Mouse (Mus musculus) left cerebral cortex, adult 9 months (tissue): ENCODE measurements around the gene Atp8a1.
A peak's percentile ranks its signal among the peaks of the same experiment; 100 is the strongest.
"Not testable (repeated sequence)": the region's sequence is repeated elsewhere in the genome, so short reads cannot be mapped to it uniquely, and the experiment has no call there.

Source experiments
- DNase-seq, 2 experiments: peaks; one replicate each; pipeline ENCODE4 v3.0.0; 2022; ENCODE audit warnings: low spot score in 2 of 2

The Atp8a1 gene

DNA sequence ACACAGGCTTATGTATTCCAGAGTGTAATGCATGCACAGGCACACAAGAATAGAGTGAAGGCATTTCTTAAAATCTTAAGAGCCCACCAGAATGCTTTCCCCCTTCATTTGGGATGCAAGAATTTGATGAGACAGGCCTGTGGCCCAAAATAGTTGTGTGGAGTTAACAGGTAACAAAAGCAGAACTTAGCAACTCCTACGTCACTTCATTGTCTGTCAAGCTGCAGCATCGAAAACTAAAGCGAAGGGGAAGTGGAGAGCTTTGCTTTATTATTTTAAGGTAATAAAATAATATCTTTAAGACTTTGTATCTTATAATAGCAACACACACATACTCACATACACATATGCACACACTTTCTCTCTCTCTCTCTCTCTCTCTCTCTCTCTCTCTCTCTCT lies 20.3 kb downstream of the Atp8a1 start:
- DNase-seq, result no peak

DNA sequence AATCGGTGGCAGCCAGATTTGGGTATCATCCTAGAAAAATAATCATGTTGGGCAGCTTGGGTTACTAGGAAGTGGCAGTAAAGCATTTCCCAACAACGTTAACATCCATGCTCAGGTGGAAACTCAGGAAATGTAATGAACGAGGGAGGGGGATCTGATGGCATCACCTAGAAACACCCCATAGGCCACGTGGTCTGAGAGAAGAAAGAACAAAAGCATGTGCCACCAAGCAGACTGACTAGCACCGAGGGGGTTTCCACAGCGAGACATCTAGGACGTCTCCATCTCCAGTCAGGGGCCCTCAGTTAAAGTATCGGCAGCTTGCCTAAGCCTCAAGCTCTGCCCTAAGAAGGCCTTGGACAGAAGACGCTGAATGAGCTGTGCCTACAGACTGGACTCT lies 21.0 kb downstream of the Atp8a1 start:
- DNase-seq, result no peak

DNA sequence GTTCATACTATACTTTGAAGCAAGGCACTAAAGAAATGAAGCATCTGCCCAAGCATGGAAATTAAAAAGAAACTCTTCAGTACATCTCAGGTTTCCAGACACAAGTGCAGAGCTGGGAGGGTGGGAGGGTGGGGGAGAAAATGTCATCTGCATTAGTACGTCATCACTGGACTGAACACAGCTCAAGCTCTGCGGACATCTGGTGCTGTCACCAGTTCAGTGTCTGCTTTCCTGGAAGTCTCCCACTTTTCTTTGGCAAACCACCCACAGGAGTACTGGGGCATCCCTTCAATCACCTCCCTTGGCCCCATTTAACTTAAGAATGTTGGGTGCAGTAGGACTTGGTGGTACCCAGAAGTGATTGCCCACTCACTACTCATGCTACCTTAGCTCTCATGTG lies 22.6 kb downstream of the Atp8a1 start:
- DNase-seq, result no peak

DNA sequence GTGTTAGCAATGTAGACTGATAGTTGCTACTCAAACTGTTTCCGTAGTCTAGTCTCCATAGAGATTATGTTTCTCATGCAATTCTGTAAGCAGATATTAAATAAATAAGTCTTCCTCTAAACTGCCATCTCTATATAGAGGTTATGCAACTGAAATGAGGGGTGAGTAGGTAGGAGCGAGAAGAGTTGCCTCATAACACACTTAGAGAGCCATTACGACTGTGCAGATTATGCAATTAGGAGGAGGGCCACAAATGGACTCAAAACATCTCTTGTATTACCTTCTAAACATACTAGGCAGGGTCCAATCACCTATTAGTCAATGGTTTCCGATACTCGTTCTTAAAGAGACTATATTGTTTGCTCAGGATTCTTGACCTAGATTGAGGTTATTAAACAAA lies 23.5 kb downstream of the Atp8a1 start:
- no peak for DNase-seq

DNA sequence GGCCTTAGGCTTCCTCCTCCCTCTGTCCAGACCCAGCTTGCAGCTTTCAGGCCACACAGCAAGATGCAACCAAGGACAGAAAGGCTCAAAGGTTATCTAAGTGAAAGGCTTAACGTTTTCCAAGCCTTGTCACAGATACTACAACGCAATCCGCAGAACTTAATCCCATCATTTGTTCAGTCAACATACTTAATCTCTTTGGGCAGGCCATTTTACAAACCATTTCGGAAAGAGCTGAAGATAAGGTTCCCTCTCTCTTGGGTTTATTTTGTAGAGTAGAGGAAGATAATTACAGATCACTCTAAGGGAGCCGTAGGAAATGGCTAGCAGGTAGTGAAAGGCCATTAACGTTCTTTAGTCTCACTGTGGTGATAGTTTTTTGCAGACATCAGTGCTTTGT lies 24.6 kb downstream of the Atp8a1 start:
- DNase-seq, result no peak

DNA sequence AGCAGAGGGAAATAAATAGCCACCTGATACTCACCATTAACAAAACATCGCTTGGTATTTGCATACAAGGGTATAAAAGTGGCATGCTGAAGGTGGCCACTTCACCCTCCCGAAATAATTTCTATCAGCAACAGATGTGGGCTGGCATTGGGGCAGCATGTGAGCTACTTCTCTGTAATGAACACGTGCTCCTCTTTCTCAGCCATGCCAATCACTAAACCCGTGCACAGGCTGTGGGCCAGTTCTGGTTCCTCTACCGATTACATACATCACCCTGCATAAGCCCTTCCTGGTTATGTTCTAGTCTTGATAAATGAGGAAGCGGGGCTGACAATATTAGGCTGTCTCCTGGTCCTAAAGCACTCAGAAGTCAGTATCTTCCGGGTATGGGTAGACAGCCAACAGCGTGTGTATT lies 25.2 kb downstream of the Atp8a1 start:
- no peak for DNase-seq

DNA sequence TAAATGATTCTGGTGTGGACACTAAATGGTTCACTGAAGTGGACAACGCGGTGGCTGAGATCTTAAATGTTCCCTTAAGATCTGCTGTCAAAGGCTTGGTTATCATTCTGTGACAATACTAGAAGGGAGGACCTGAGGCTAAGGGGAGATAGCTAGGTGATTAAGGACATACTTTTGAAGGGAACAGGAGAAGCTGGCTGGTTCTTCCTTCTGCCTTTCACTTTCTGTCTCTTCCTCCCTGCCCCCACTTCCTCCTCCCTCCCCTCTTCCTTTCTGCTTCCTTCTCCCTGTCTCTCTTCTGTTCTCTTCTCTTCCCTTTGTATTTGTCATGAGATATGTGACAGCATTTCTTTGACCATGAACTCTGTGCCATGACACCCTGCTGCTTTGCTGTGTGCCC lies 26.0 kb downstream of the Atp8a1 start:
- DNase-seq, result no peak

DNA sequence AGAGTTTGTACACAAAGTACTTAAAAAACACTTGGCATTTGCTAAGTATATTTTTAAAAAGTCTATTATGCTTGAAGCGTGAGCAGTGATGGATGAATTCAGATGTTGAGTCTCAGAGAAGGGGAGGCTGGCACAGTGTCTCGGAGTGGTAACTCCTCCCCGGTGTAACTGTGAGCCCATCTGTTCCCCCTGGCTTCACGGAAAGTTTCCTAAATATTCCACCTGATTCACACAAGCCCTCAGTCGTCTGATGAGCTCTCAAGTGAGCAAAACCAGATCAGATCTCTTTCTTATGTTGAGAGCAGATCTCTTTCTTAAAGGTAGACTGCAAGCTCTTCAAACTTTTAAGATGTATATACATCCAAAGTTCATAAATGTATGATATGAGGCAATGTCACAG lies 27.8 kb downstream of the Atp8a1 start:
- DNase-seq, result peak in 1 of 2 experiments; percentile 59

DNA sequence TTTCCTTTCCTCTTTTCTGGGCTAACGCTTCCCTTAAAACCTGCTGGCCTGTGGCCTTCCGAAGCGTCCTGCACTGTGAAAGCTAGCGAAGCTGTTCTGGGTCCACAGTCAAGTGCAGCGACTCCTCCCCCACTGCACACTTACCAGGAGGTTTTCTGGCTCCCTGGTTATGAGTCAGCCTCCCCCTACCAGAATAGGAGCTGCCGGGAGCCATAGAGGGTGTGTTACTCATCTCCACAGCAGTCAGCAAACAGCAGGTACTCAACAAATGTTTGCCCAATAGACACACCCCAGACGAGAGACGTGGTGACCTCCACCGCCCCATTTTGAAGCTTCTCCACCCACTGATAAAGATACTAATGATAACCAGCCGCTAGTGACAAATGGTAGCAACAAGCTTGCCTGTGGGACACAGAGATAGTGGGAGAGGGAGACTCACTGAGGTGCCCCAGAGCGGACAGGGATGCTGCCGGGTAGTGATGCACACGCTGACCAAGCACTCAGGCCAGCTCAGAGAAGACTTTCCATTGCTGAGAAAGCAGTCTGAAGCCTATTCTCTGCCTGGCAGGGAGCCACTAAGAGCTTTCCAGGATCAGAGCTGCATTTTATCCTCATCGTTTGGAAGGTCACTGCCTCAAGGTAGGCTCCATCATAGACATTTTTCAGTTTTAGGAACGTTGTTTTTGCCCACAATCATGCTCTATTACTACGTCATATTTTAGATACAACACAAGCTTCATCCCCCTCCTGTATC lies 31.5 kb downstream of the Atp8a1 start:
- no peak for DNase-seq

DNA sequence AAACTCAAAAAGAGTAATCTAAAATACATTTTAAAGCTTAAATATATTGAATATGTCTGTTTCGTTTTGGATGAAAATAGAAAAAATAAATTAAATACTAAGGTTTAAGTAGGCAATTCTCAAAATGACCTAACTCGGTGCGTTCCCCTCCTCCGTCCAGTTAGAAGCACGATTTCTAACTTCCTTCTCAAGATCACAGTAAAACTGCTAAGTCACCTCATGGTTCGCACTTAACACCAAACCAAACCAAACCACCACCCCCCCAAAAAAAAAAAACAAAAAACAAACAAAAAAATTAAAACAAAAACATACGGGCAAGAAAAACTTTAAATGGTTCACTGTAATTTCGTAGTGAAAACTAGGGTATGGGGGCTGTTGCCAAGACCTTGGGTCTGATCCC lies 32.2 kb downstream of the Atp8a1 start:
- DNase-seq, result not testable (repeated sequence)

DNA sequence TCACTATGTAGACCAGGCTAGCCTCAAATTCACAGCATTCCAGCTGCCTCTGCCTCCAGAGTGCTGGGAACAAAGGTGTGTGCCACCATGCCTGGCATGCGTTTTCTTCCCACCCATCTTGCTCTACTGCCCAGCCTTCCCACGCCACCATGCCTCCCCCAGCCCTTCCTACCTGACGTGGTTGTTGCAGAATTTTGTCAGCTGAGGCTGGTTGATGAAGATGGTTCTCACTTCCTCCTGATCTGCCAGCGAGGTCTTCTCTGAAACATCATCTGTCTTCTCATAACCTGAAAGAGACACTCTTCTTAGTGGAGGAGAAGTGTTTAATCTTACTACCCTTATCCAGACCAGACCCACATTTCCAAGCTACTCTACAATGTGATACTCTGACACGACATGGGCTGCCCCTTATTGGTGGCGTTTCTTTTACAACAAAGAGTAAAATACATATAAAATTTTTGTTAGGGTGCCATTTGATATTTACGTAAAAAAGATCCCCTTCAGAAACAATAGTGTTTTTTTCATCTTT lies 32.7 kb downstream of the Atp8a1 start:
- no peak for DNase-seq

DNA sequence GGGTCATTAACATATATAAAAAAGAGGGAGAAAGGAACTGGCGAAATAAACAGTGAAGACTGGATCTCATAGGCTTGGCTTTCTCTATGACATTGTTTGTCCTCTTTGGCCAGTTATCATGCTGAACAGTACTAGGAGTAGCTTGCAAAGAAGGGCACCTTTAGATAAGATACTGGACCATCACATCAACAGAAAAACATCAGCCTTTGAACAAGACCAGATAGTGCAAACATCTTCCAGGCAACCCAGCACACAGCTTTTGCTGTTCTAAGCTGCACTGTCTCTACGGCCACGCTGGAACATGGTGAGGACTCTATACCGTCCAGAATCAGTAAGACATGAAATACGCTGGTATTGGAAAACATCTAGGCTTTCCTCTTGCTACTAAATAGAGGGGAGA lies 33.9 kb downstream of the Atp8a1 start:
- no peak for DNase-seq

DNA sequence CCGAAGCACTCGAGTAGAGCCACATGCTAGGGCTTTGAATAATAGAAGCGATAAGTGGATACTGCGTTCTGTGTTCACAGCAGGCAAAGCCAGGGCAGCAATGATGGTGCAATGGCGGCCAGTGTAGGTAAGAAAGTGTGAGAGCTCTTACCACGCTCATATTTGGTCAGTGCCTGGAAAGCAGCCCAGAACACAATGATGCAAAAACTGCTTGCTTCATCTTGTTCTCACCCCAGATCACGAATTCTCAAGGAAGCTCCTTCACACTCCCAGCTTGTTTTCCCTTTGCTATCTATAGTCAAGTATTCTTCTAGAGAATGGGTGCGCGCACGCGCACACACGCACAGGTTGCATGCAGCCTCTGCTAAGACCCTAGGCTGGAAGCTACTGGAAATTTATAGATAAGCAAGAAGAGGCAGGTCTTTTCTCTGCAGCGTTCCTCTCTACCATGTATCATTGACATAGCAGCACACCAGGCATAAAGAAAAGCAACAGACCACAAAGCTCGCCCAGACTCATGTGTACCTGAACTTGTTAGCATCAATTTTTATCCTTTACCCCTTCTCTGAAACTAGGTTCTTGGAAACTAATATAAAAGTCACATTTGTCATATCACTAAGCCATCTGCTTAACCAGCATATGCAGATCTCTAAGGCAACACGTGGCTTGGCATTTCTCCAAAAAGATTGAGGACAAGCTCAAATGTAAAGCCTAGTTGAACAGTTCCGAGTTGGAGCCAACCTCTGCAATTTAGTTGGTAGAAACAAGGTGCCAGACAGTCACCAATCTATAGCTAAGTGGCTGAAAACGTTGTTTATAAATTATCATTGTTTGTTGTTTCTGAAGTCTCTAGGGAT lies 44.8 kb downstream of the Atp8a1 start:
- peak; percentile 55 to 75 for DNase-seq

DNA sequence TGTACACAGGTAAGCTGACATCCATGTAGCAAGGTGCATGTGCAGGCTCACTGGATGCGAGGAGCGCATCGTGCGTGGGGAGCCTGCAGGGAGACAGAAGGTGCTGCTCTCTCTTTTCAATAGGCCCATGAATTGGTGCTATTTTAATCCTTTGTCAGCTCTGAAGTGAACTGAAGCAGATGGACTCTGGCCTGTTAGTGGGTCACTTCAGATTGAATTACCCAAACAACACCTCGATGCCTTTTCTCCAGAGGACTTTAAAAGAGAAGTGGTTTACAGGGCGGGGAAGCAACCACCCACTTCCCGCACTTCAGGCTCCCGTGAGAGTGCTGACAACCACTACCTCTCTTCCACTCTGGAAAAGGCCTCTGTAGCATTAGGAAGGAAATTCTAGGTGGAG lies 46.4 kb downstream of the Atp8a1 start:
- no peak for DNase-seq

DNA sequence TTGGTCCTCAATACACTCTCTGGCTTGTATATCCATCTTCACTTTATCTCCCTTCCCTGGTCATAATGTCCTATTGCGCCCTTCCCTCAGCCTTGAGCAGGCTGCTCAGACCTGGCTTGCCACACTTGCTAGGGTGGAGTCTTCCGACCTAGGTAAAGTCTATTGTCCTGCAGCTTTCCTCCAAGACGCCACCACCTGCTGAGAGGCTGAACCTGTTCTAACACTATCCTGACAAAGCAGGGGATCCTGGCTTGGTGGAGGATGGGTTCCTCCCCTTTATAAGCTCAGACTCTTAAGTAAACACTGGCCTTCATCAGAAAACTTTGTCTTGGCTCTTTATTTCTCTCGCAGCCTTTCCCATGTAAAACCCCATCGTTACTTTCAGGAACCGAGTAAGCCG lies 47.4 kb downstream of the Atp8a1 start:
- no peak for DNase-seq

DNA sequence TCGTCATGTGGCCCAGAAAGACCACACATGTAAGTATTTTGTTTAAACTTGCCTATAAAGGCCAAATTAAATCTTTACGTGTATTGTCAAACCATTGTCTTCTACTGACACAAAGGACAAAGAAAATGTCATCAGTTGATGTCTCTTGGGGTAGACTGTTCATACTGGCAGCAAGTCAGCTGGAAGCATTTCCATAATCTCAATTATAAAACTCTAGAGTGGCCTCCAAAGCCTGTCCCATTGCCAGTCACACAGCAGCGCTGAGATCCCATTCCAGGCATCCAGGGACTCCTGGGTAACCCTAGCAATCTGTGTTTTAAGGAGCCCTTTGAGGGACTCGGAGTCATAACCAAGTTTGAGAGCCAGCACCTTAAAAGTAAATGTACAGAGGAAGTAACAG lies 48.9 kb downstream of the Atp8a1 start:
- no peak for DNase-seq

DNA sequence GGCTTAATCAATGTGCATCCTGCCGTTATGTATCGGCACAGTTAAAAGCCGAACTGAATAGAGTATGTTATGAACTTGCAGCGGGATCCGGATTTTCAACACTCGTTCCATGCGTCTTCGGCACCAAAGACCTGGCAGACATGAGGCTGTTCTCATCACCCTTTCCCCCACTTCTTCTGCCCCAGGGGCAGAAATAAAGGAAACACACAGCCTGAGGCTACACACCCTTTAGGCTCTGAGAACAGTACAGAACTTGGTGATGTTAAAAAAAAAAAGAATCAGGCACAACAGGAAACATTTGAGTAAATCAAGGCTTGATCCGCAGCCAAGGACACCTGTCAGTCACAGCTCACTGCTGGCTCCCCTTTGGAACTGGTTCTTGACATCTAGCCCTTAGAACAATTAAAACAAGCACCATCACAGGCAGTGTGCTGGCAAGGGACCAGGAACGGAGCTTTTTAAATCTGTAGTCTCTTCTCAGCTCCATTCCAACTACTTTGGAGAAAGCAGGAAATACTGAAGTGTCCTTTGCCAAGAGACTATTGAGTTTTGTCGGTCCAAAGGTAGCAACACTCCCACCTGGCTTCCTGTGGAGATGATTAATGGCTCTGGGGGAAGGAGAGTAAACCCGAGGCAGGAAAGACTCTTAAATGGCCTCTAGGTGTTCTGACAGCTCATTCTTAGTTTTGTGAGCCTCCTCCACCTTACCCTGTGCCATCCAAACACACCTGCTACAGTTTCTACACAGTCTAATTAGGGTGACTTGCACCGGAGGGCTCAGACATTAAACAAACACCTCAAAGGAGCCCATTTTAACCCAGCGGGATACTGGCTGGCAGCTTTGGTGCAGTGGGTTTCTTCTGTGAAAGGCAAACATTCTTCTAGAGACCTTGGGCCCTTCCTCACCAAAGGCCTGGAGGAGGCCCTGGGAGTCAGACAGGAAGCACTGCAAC lies 50.0 kb downstream of the Atp8a1 start:
- no peak for DNase-seq

DNA sequence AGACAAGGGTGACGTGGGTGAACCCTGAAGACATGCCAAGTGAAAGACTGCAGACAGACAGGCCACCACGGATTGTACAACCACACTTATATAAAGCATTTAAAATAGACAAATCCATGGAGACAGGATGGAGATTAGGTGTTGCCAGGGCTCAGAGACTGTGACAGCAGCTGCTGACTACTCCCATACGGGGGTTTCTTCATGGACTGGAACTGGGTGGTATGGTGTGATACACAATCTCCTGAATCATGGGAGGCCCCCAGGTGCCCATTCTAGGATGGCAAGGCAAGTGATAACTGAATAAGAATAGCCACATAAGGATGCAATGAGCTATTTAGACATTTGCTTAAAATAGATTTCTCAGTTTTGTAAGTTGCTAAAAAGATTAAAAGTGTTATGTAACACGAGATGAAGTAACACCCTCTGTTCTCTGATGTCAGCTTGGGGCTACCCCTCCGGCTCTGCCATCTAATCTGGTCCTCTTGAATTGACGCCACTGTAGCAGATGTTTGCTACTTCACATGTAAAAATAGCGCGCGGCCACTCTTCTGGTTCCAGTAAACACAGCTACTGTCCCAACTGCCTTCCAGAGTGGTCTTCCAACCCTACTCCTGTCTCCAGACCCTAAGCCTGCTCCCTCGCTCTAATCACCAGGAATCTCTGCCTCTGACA lies 53.0 kb downstream of the Atp8a1 start:
- peak in 1 of 2 experiments; percentile 61 for DNase-seq

DNA sequence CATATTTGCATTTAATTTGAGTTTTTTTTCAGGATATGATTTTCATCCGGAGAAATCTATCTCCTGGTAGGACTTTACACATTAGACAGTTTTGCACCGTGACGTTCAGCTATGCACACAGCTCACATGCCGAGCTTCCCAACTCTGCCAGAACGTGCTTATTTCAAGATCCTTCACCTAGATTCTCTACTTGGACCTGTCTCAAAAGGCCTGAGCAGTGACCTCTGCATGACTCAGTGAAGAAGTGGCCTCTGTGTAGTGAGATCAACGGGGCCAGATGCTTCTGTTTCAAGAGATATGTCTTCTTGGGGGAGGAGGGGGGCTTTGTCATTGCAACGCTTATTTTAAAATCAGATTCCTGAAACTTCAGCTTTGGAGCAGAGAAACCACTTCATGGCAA lies 64.5 kb downstream of the Atp8a1 start:
- no peak for DNase-seq

DNA sequence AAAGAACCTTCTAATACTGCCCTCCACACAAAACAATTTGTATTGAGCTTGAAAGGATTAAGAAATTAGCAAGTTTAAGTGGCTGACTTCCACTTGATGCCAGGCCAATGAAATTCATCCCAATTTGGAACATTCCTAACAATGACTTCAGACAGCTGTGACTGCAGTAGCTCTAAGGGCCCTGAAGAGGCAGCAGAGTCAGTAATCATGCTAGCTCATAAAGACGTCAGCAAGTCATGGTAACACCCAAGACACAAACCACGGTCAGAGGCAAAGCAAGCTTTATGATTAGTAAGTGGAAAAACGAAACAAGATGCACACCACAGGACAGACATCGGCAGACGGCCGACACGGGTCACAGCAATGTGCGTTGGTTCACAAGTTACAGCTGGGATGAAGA lies 69.2 kb downstream of the Atp8a1 start:
- peak in 1 of 2 experiments; percentile 60 for DNase-seq

DNA sequence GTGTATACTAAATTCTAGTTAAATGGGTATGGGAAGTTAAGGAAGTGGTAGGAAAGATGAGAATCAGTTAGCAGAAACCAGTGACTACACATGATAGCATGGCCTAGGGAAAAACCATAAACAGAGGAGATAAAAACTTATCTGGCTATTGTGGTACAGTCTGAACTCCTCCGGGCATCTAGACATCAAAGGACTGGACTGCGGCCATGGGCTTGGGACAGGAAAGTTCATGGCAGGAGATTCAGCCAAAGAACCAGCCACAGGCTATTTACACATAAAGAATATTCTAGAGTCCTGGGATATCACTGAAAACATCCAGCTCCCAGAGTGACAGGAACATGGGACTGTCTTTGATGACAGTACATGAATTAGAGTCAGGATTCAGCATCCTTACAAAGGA lies 73.0 kb downstream of the Atp8a1 start:
- DNase-seq, result no peak
